Mouse (Mus musculus) intestine, embryonic 16.5 days (tissue): ENCODE measurements around the gene Mterf1b. TPM values are rescaled to one million over a fixed set of nuclear protein-coding genes. Genes with fewer than 3 reads are reported as not detected.
"Not testable (repeated sequence)": the region's sequence is repeated elsewhere in the genome, so short reads cannot be mapped to it uniquely, and the experiment has no call there.

Source experiments
- ATAC-seq: fragments of 200-750 bp; cut with Nextera tagmentation; 2 replicates; pipeline ENCODE4 v1.8.0; 2017; ENCODE audit warnings: moderate TSS enrichment, moderate library complexity
- H3K27ac ChIP-seq: fragments of 300-500 bp; sonication (generic); 2 replicates; pipeline ENCODE4 v1.5.1; 2014; ENCODE audit warnings: mild to moderate bottlenecking, low read length
- H3K27me3 ChIP-seq: fragments of 300-500 bp; sonication (generic); replicated peaks from 2 replicates; pipeline ENCODE4 v1.6.1; 2014; ENCODE audit warnings: low read length, control low read depth, mixed read lengths; ENCODE audit not compliant: control insufficient read depth, insufficient read depth
- H3K36me3 ChIP-seq: fragments of 300-500 bp; sonication (generic); 2 replicates; pipeline ENCODE4 v1.6.1; 2014; ENCODE audit warnings: low read length, control low read depth; ENCODE audit not compliant: control insufficient read depth, insufficient read depth
- H3K4me1 ChIP-seq: fragments of 300-500 bp; sonication (generic); 2 replicates; pipeline ENCODE4 v1.6.1; 2014; ENCODE audit warnings: low read length, control low read depth, mixed read lengths; ENCODE audit not compliant: control insufficient read depth, insufficient read depth
- H3K4me2 ChIP-seq: fragments of 300-500 bp; sonication (generic); 2 replicates; pipeline ENCODE4 v1.6.1; 2014; ENCODE audit warnings: low read depth, low read length, control low read depth
- H3K4me3 ChIP-seq: fragments of 300-500 bp; sonication (generic); 2 replicates; pipeline ENCODE4 v1.5.1; 2014; ENCODE audit warnings: mild to moderate bottlenecking, low read length
- H3K9ac ChIP-seq: fragments of 300-500 bp; sonication (generic); 2 replicates; pipeline ENCODE4 v1.6.1; 2014; ENCODE audit warnings: low read depth, low read length
- H3K9me3 ChIP-seq: fragments of 300-500 bp; sonication (generic); 2 replicates; pipeline ENCODE4 v1.6.1; 2016; ENCODE audit warnings: low read length, control low read depth; ENCODE audit not compliant: control insufficient read depth
- WGBS: fragments of 180-500 bp; shearing (Covaris S2); extraction: QIAGEN DNeasy Blood & Tissue Kit; methylation state at CpG from one replicate; pipeline ENCODE4 v1.1.7; 2014; 5-methylcytosine and 5-hydroxymethylcytosine counted together
- polyA plus RNA-seq: library from polyadenylated mRNA; unstranded; fragments of >200 nt; fragmentation: Nextera tagmentation; extraction: Ambion mirVana; gene quantifications from 2 replicates; pipeline ENCODE4 v1.2.1, GENCODE M21; 2015

Gene Mterf1b
- polyA plus RNA-seq: 3.3 and 3.7 TPM in 2 replicates

DNA sequence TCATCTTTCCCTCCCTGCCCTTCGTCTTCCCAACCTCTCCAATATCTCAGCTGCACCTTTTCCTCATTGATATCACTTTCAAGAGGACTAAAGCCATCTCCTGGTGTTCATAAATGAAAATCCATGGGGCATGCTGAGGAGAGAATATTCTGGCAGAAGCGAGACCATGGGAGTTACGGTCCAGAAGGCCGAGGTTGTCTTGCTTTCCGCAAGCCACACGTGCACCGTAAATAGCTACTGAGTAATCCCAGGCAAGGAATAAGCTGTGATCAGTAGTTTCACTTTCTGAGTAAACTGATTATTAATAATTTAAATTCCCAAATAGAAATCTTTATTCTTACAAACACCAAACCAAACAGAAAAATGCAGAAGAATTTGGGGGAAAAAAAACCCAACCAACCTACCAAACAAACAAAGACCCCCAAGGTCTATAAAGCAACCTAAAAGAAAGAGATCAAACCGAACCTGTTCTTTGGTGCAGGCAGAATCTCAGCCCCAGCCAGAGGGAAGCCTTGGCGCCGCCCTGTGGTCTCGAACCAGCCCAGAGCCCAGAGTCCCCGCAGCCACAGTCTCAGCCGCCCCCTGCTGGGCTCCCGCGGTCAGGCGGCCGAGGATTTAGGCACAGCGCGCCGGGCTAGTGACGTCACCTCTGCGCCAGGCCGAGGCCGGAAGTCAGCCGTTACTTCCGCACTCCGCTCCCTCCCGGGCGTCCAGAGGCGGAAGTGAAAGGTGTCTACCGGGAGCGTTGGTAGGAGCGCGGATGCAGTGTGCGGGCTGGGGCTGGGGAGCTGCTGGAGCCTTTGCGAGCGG, at the start of gene Mterf1b:
Mterf1b (plus strand) TSS at position 697 of the 810 bp plus-strand sequence.
- peak within 1 kb of the TSS; percentile 59 for H3K9ac ChIP-seq
- not testable (repeated sequence) for H3K9me3 ChIP-seq, H3K27ac ChIP-seq, H3K36me3 ChIP-seq, H3K27me3 ChIP-seq, H3K4me1 ChIP-seq
- 61% methylated on average over 11 of the region's 37 CpGs for WGBS
- H3K4me2 ChIP-seq: peak within 1 kb of the TSS; percentile 77
- peak within 1 kb of the TSS; percentile 49 for H3K4me3 ChIP-seq
- ATAC-seq: peak; percentile 99

- H3K27me3 ChIP-seq, ATAC-seq, H3K9me3 ChIP-seq, H3K4me2 ChIP-seq, H3K27ac ChIP-seq, H3K4me1 ChIP-seq, H3K36me3 ChIP-seq, H3K9ac ChIP-seq, H3K4me3 ChIP-seq: not testable (repeated sequence)
- 82% methylated on average over 4 of the region's 5 CpGs for WGBS
Measured at GRCm38 (mm10) chr5:4159418-4160071, 32.6 kb upstream of the Mterf1b start.

DNA sequence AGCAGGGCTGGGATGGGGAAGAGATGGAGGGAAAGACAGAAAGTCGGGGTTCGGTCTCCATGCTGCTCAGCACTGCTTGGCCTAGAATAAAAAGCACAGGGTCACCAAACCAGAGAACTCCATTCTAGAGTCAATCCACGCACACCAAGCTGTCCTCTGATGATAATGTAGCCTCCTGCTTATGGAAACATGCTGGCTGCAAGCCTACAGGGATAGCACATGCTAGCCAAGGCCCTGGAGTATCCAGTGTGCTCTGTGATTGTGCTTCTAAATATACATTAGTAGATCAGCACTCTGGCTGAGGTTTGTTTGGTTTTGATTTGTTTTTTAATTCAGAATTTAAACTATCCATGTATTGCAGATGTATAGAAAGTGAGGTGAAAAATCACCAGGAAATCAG, 30.6 kb upstream of the Mterf1b start:
- Histone ChIP-seq H3K27me3 (no peaks in the 10 kb centered on the region), H3K4me1 (no peaks in the 10 kb centered on the region), H3K27ac (no peak overlapping the region), H3K36me3 (no peaks in the 10 kb centered on the region), H3K9me3 (no peaks in the 10 kb centered on the region), H3K9ac (no peak overlapping the region), H3K4me2 (no peak overlapping the region), H3K4me3 (no peak overlapping the region)
- 82% methylated on average over 3 of the region's 3 CpGs for WGBS
- ATAC-seq: no peak

- Histone ChIP-seq H3K36me3 (no peaks in the 10 kb centered on the region), H3K9me3 (no peaks in the 10 kb centered on the region), H3K4me1 (no peaks in the 10 kb centered on the region), H3K27ac (no peak overlapping the region), H3K9ac (no peak overlapping the region), H3K4me3 (no peak overlapping the region), H3K27me3 (no peaks in the 10 kb centered on the region), H3K4me2 (no peak overlapping the region)
- WGBS: 56% methylated on average over 7 of the region's 7 CpGs
- peak; percentile 71; the same call in 1 of the 2 replicates for ATAC-seq
Measured at GRCm38 (mm10) chr5:4162461-4162860, 29.7 kb upstream of the Mterf1b start.

DNA sequence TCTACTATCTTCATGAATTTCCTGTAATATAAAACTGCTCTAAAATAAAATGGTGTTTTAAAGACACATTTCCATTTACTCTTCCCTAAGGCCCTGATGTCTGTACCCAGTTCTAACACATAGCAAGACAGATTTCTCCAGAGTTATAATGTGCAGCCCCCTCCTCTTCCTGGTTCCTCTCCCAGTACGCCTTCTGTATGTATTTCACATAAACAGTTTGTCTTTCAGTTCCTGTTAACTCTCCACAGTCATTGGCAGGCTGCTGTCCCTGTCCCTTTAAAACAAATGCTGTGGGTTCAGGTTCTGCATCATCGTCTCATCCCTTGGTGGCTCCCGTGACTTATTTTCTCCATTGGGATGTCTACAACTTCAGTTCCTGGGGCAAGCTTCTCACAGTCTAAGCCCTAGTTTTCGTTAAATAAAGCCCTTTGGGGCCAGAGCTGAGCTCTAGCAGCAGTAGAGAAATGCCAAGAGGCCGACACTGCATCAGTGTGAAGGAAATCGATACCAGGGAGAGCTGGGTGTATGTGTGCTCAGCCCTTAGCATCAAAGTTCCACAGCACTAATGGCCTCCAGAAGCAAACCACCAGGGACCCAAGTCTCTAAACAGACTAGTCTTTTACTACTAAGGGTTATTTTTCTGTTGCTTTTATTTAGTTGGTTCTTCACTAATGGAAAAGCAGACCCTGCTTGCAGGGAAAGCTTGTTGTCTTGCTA, 24.2 kb upstream of the Mterf1b start:
- H3K9me3 ChIP-seq, H3K36me3 ChIP-seq, H3K9ac ChIP-seq, H3K27ac ChIP-seq, H3K4me1 ChIP-seq, ATAC-seq, H3K4me3 ChIP-seq, H3K4me2 ChIP-seq, H3K27me3 ChIP-seq: not testable (repeated sequence)
- 64% methylated on average over 6 of the region's 6 CpGs for WGBS

DNA sequence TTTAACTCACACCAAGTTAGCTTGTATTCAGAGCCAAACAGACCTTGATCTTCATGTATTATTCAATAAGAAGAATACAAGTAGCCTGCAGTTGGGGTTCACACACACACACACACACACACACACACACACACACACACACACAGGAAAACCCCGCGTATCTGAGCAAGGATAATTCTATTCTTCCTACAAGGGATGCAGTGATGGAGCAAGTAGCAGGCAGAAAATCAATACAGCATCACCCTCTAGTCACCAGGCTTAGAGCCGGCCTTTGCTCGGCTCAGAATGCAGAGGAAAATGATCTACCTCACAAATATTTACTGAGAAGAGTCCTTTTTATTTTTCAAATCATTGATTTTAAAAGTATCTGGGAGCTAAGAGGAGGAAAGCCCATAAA, 23.6 kb upstream of the Mterf1b start:
- not testable (repeated sequence) for H3K36me3 ChIP-seq, H3K9me3 ChIP-seq, ATAC-seq, H3K9ac ChIP-seq, H3K4me3 ChIP-seq, H3K4me2 ChIP-seq, H3K27me3 ChIP-seq, H3K4me1 ChIP-seq, H3K27ac ChIP-seq
- 66% methylated on average over 4 of the region's 4 CpGs for WGBS

DNA sequence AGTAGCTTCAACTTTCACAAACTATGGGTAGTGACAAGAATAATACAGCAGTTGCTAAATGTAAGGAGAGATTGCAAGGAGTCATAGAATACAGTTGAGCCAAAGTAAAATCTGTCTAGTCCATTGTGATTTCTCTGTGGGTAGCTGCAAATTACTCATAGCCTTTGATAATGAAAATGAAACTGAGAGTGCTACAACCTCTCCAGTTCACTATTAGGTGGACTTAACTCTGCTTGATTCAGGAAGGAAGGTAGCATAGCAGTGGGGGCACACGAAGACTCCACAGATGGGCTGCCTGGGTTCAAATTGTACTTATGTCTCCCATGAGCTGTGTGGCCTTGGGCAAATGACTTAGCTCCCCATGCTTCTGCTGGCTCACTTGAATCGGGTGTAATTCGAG, 15.7 kb upstream of the Mterf1b start:
- H3K27ac ChIP-seq, H3K36me3 ChIP-seq, H3K27me3 ChIP-seq, H3K4me3 ChIP-seq, H3K4me2 ChIP-seq, H3K4me1 ChIP-seq, H3K9ac ChIP-seq, ATAC-seq, H3K9me3 ChIP-seq: not testable (repeated sequence)
- 89% methylated on average over 3 of the region's 3 CpGs for WGBS

DNA sequence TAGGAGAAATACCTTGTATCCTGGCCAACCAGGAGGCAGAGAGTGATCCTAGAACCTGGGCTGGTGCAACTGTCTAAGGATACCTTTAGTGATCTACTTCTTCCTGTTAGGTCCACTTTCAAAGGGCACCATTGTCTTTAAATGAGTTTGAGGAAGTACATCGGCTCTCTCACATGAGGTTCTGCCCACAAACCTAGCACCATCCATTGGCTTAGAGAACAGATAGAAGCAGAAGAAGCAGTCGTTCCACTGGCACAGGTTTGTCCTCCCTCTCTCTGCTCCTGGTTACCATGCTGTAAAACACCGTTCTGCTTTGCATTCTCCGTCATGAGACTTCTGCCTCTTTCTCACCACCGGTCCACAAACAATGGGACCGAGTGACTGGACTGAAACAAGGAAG, 12.8 kb upstream of the Mterf1b start:
- Histone ChIP-seq H3K4me3 (no peak overlapping the region), H3K27ac (no peak overlapping the region), H3K9ac (no peak overlapping the region), H3K9me3 (no peaks in the 10 kb centered on the region), H3K4me2 (no peak overlapping the region), H3K36me3 (no peaks in the 10 kb centered on the region), H3K27me3 (no peaks in the 10 kb centered on the region), H3K4me1 (no peaks in the 10 kb centered on the region)
- 87% methylated on average over 6 of the region's 6 CpGs for WGBS
- no peak for ATAC-seq

DNA sequence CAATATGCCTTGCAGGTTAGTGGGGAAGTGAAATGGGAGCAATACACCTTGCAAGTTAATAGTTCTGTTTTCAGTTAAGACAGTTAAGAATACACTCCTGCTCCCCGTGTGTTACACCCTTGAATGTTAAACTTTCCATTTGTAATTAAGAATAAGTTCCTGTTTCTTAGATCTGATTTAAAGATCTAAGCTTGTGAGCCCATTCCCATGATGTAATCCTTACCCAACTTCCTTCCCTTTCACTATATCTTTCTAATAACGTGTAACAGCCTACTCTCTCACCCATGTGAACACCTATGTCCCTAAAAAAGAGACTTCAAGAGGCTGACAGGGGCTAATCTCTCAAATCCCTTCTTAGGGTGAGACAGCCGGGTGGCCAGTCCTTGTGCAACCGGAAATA, 5.4 kb upstream of the Mterf1b start:
- Histone ChIP-seq H3K9ac (no peak overlapping the region), H3K27me3 (no peaks in the 10 kb centered on the region), H3K4me3 (no peak overlapping the region), H3K4me2 (no peak overlapping the region), H3K4me1 (no peaks in the 10 kb centered on the region), H3K36me3 (no peaks in the 10 kb centered on the region), H3K9me3 (no peaks in the 10 kb centered on the region), H3K27ac (no peak overlapping the region)
- no peak for ATAC-seq
- WGBS: 65% methylated on average over 4 of the region's 4 CpGs
